Mouse (Mus musculus): ENCODE measurements at regions not wholly inside any gene's neighbourhood (a gene's known extent, or its start where the extent isn't known, plus 50 kb on each side); places are given as distances from the start of the nearest gene placed in this dataset.

GRCm38 (mm10) chr3:143053286-143053993 lies 171.6 kb upstream of the Pkn2 start:
- in situ Hi-C loops (cut with MboI), result no loop called here

- in situ Hi-C loops (cut with MboI), result no loop called here
Measured at GRCm38 (mm10) chr3:143040666-143041065, 158.9 kb upstream of the Pkn2 start.

GRCm38 (mm10) chr3:143036108-143036507 lies 154.3 kb upstream of the Pkn2 start:
- in situ Hi-C loops (cut with MboI), result no loop called here

- in situ Hi-C loops (cut with MboI), result no loop called here
Measured at GRCm38 (mm10) chr3:143034588-143034987, 152.8 kb upstream of the Pkn2 start.

GRCm38 (mm10) chr3:143022486-143022885 lies 140.7 kb upstream of the Pkn2 start:
- in situ Hi-C loops (cut with MboI), result no loop called here

- in situ Hi-C loops (cut with MboI), result no loop called here
Measured at GRCm38 (mm10) chr3:143021159-143021871, 139.5 kb upstream of the Pkn2 start.

GRCm38 (mm10) chr3:143017480-143017879 lies 135.7 kb upstream of the Pkn2 start:
- in situ Hi-C loops (cut with MboI), result no loop called here

GRCm38 (mm10) chr3:143016758-143017157 lies 135.0 kb upstream of the Pkn2 start:
- in situ Hi-C loops (cut with MboI), result no loop called here

- in situ Hi-C loops (cut with MboI), result no loop called here
Measured at GRCm38 (mm10) chr3:143014421-143014820, 132.6 kb upstream of the Pkn2 start.

GRCm38 (mm10) chr3:143007047-143007446 lies 125.2 kb upstream of the Pkn2 start:
- in situ Hi-C loops (cut with MboI), result no loop called here

- in situ Hi-C loops (cut with MboI), result no loop called here
Measured at GRCm38 (mm10) chr3:143001952-143002351, 120.1 kb upstream of the Pkn2 start.

- in situ Hi-C loops (cut with MboI), result no loop called here
Measured at GRCm38 (mm10) chr3:142995981-142996743, 114.4 kb upstream of the Pkn2 start.

- in situ Hi-C loops (cut with MboI), result no loop called here
Measured at GRCm38 (mm10) chr3:142984547-142984946, 102.7 kb upstream of the Pkn2 start.

- in situ Hi-C loops (cut with MboI), result no loop called here
Measured at GRCm38 (mm10) chr3:142981221-142981620, 99.4 kb upstream of the Pkn2 start.

GRCm38 (mm10) chr3:142979161-142979560 lies 97.4 kb upstream of the Pkn2 start:
- in situ Hi-C loops (cut with MboI), result no loop called here

- in situ Hi-C loops (cut with MboI), result no loop called here
Measured at GRCm38 (mm10) chr3:142976519-142977394, 95.0 kb upstream of the Pkn2 start.

- in situ Hi-C loops (cut with MboI), result no loop called here
Measured at GRCm38 (mm10) chr3:142975606-142976005, 93.8 kb upstream of the Pkn2 start.

GRCm38 (mm10) chr3:142969501-142969900 lies 87.7 kb upstream of the Pkn2 start:
- in situ Hi-C loops (cut with MboI), result no loop called here

- in situ Hi-C loops (cut with MboI), result no loop called here
Measured at GRCm38 (mm10) chr3:142965604-142966003, 83.8 kb upstream of the Pkn2 start.

- in situ Hi-C loops (cut with MboI), result no loop called here
Measured at GRCm38 (mm10) chr3:142963818-142964372, 82.1 kb upstream of the Pkn2 start.

- in situ Hi-C loops (cut with MboI), result no loop called here
Measured at GRCm38 (mm10) chr3:142957768-142958167, 76.0 kb upstream of the Pkn2 start.
